Mouse (Mus musculus) bone marrow, adult 2 months (tissue): ENCODE measurements around the gene Pcnt.

Source experiments
- CTCF ChIP-seq: fragments of 200-500 bp; IDR thresholded peaks from 2 replicates; pipeline ENCODE4 v1.5.1; 2011; ENCODE audit warnings: low read length, control low read depth; ENCODE audit not compliant: control insufficient read depth, insufficient read depth
- POLR2A ChIP-seq: fragments of 200-500 bp; IDR thresholded peaks from 2 replicates; pipeline ENCODE4 v1.6.1; 2011; ENCODE audit warnings: low read depth, mild to moderate bottlenecking, control low read depth, low read length, borderline replicate concordance; ENCODE audit not compliant: control insufficient read depth

- TF ChIP-seq CTCF (no peak), POLR2A (no peak)
These were observed 79.4 kb downstream of the Pcnt start for GRCm38 (mm10) chr10:76363233-76363632.
